Mouse (Mus musculus): Measurements from ENCODE around the gene Bves. TPM values are rescaled to one million over a fixed set of nuclear protein-coding genes. Genes with fewer than 3 reads are reported as not detected.

The Bves gene
- total and polyA plus RNA-seq, 3 experiments, result 0.05 TPM; not detected in 2

- Histone ChIP-seq H3K4me1 (ENCODE audit: insufficient read depth, low read depth, low read length) (0 out of 2 replicates have a peak, but pooled peaks cover 2% of the 10 kb centered on the region), H3K27me3 (ENCODE audit: insufficient read depth, low read length) (no peaks in the 10 kb centered on the region), H3K4me3 (ENCODE audit: low read depth, low read length) (no peak overlapping the region), H3K36me3 (replicated peaks) (peaks cover 17% of the 10 kb centered on the region), H3K9me3 (replicated peaks) (no peaks in the 10 kb centered on the region)
- TF ChIP-seq GATA1 (IDR thresholded peaks at IDR 0.05; ENCODE audit: borderline replicate concordance, low read length), result no peak
- TF ChIP-seq TAL1 (conservative IDR thresholded peaks at IDR 0.05; ENCODE audit: low read depth, low read length), result no peak
- no peak for TF ChIP-seq CTCF (IDR thresholded peaks at IDR 0.05; ENCODE audit: low read depth, low read length)
- TF ChIP-seq POLR2AphosphoS5 (IDR thresholded peaks at IDR 0.05; ENCODE audit: insufficient replicate concordance, low read depth, low read length), result no peak
- TF ChIP-seq GATA2 (IDR thresholded peaks at IDR 0.05; ENCODE audit: borderline replicate concordance, low read depth, low read length), result no peak
- DNase-seq (ENCODE audit: low spot score) (no peak), ATAC-seq (ENCODE audit: extremely low read depth, insufficient number of reproducible peaks, low FRiP score, poor library complexity, severe bottlenecking) (no peak)
Measured at GRCm38 (mm10) chr10:45382637-45382958, 47.0 kb downstream of the Bves start.

- no peak for ATAC-seq (ENCODE audit: extremely low read depth, insufficient number of reproducible peaks, low FRiP score, poor library complexity, severe bottlenecking)
- H3K4me3 ChIP-seq (ENCODE audit: low read depth, low read length), result no peak overlapping the region
- no peak for DNase-seq (ENCODE audit: low spot score)
- TF ChIP-seq GATA1 (IDR thresholded peaks at IDR 0.05; ENCODE audit: borderline replicate concordance, low read length) (no peak), TAL1 (conservative IDR thresholded peaks at IDR 0.05; ENCODE audit: low read depth, low read length) (no peak), GATA2 (IDR thresholded peaks at IDR 0.05; ENCODE audit: borderline replicate concordance, low read depth, low read length) (no peak), POLR2AphosphoS5 (IDR thresholded peaks at IDR 0.05; ENCODE audit: insufficient replicate concordance, low read depth, low read length) (no peak), CTCF (IDR thresholded peaks at IDR 0.05; ENCODE audit: low read depth, low read length) (no peak)
- no peaks in the 10 kb centered on the region for H3K27me3 ChIP-seq (ENCODE audit: insufficient read depth, low read length)
- peaks cover 10% of the 10 kb centered on the region for H3K36me3 ChIP-seq (replicated peaks)
- H3K4me1 ChIP-seq (ENCODE audit: insufficient read depth, low read depth, low read length), result peaks cover 11% of the 10 kb centered on the region
- no peaks in the 10 kb centered on the region for H3K9me3 ChIP-seq (replicated peaks)
Measured at GRCm38 (mm10) chr10:45398211-45398610, 62.6 kb downstream of the Bves start.

GRCm38 (mm10) chr10:45399702-45400243 is 64.2 kb downstream of the Bves start:
- Histone ChIP-seq H3K4me3 (ENCODE audit: low read depth, low read length) (peak overlapping the region; percentile 59; the same call in 1 of the 2 replicates), H3K36me3 (replicated peaks) (peaks cover 10% of the 10 kb centered on the region), H3K9me3 (replicated peaks) (no peaks in the 10 kb centered on the region), H3K4me1 (ENCODE audit: insufficient read depth, low read depth, low read length) (peaks cover 11% of the 10 kb centered on the region), H3K27me3 (ENCODE audit: insufficient read depth, low read length) (no peaks in the 10 kb centered on the region)
- TF ChIP-seq POLR2AphosphoS5 (IDR thresholded peaks at IDR 0.05; ENCODE audit: insufficient replicate concordance, low read depth, low read length), result no peak
- no peak for TF ChIP-seq GATA2 (IDR thresholded peaks at IDR 0.05; ENCODE audit: borderline replicate concordance, low read depth, low read length)
- no peak for TF ChIP-seq CTCF (IDR thresholded peaks at IDR 0.05; ENCODE audit: low read depth, low read length)
- no peak for TF ChIP-seq TAL1 (conservative IDR thresholded peaks at IDR 0.05; ENCODE audit: low read depth, low read length)
- no peak for TF ChIP-seq GATA1 (IDR thresholded peaks at IDR 0.05; ENCODE audit: borderline replicate concordance, low read length)
- DNase-seq (ENCODE audit: low spot score) (no peak), ATAC-seq (ENCODE audit: extremely low read depth, insufficient number of reproducible peaks, low FRiP score, poor library complexity, severe bottlenecking) (peak; percentile 79)

- H3K4me1 ChIP-seq (ENCODE audit: insufficient read depth, low read depth, low read length), result no peaks in the 10 kb centered on the region
- ATAC-seq (ENCODE audit: extremely low read depth, insufficient number of reproducible peaks, low FRiP score, poor library complexity, severe bottlenecking), result no peak
- no peak for DNase-seq (ENCODE audit: low spot score)
- no peaks in the 10 kb centered on the region for H3K27me3 ChIP-seq (ENCODE audit: insufficient read depth, low read length)
- TF ChIP-seq GATA2 (IDR thresholded peaks at IDR 0.05; ENCODE audit: borderline replicate concordance, low read depth, low read length), result no peak
- no peak for TF ChIP-seq CTCF (IDR thresholded peaks at IDR 0.05; ENCODE audit: low read depth, low read length)
- no peak for TF ChIP-seq GATA1 (IDR thresholded peaks at IDR 0.05; ENCODE audit: borderline replicate concordance, low read length)
- TF ChIP-seq POLR2AphosphoS5 (IDR thresholded peaks at IDR 0.05; ENCODE audit: insufficient replicate concordance, low read depth, low read length), result no peak
- no peak for TF ChIP-seq TAL1 (conservative IDR thresholded peaks at IDR 0.05; ENCODE audit: low read depth, low read length)
- H3K9me3 ChIP-seq (replicated peaks), result no peaks in the 10 kb centered on the region
- H3K4me3 ChIP-seq (ENCODE audit: low read depth, low read length), result no peak overlapping the region
- peaks cover 20% of the 10 kb centered on the region for H3K36me3 ChIP-seq (replicated peaks)
Measured at GRCm38 (mm10) chr10:45410624-45411341, 75.2 kb downstream of the Bves start.

GRCm38 (mm10) chr10:45411741-45412140 is 76.2 kb downstream of the Bves start:
- H3K4me3 ChIP-seq (ENCODE audit: low read depth, low read length), result no peak overlapping the region
- DNase-seq (ENCODE audit: low spot score) (no peak), ATAC-seq (ENCODE audit: extremely low read depth, insufficient number of reproducible peaks, low FRiP score, poor library complexity, severe bottlenecking) (no peak)
- H3K27me3 ChIP-seq (ENCODE audit: insufficient read depth, low read length), result no peaks in the 10 kb centered on the region
- peaks cover 20% of the 10 kb centered on the region for H3K36me3 ChIP-seq (replicated peaks)
- H3K4me1 ChIP-seq (ENCODE audit: insufficient read depth, low read depth, low read length), result no peaks in the 10 kb centered on the region
- TF ChIP-seq GATA2 (IDR thresholded peaks at IDR 0.05; ENCODE audit: borderline replicate concordance, low read depth, low read length), result no peak
- TF ChIP-seq CTCF (IDR thresholded peaks at IDR 0.05; ENCODE audit: low read depth, low read length), result no peak
- TF ChIP-seq GATA1 (IDR thresholded peaks at IDR 0.05; ENCODE audit: borderline replicate concordance, low read length), result no peak
- TF ChIP-seq POLR2AphosphoS5 (IDR thresholded peaks at IDR 0.05; ENCODE audit: insufficient replicate concordance, low read depth, low read length), result no peak
- TF ChIP-seq TAL1 (conservative IDR thresholded peaks at IDR 0.05; ENCODE audit: low read depth, low read length), result no peak
- no peaks in the 10 kb centered on the region for H3K9me3 ChIP-seq (replicated peaks)

- TF ChIP-seq GATA2 (IDR thresholded peaks at IDR 0.05; ENCODE audit: borderline replicate concordance, low read depth, low read length) (no peak), POLR2AphosphoS5 (IDR thresholded peaks at IDR 0.05; ENCODE audit: insufficient replicate concordance, low read depth, low read length) (no peak), GATA1 (IDR thresholded peaks at IDR 0.05; ENCODE audit: borderline replicate concordance, low read length) (no peak), TAL1 (conservative IDR thresholded peaks at IDR 0.05; ENCODE audit: low read depth, low read length) (no peak), CTCF (IDR thresholded peaks at IDR 0.05; ENCODE audit: low read depth, low read length) (no peak)
- ATAC-seq (ENCODE audit: extremely low read depth, insufficient number of reproducible peaks, low FRiP score, poor library complexity, severe bottlenecking) (no peak), DNase-seq (ENCODE audit: low spot score) (no peak)
- Histone ChIP-seq H3K9me3 (replicated peaks) (no peaks in the 10 kb centered on the region), H3K36me3 (replicated peaks) (peaks cover 20% of the 10 kb centered on the region), H3K4me3 (ENCODE audit: low read depth, low read length) (no peak overlapping the region), H3K4me1 (ENCODE audit: insufficient read depth, low read depth, low read length) (no peaks in the 10 kb centered on the region), H3K27me3 (ENCODE audit: insufficient read depth, low read length) (no peaks in the 10 kb centered on the region)
Measured at GRCm38 (mm10) chr10:45412144-45412543, 76.6 kb downstream of the Bves start.

Other genes with a start within 250 kb of the Bves start
- not detected in 2 replicates for gene Popdc3, start 157.7 kb upstream of the Bves start, total RNA-seq (2014; fragmentation: Nextera tagmentation)
- 0.12 TPM in 1 of 2 replicates, not detected in the other for gene Popdc3, start 157.7 kb upstream of the Bves start, total RNA-seq (2017)
- not detected in 2 replicates for gene Popdc3, start 157.7 kb upstream of the Bves start, polyA plus RNA-seq (2012)
- 17.5 and 18.1 TPM in 2 replicates for gene Lin28b, start 150.6 kb downstream of the Bves start, total RNA-seq (2014; fragmentation: Nextera tagmentation)
- 16.3 and 18.1 TPM in 2 replicates for gene Lin28b, start 150.6 kb downstream of the Bves start, total RNA-seq (2017)
- gene Lin28b, start 150.6 kb downstream of the Bves start, polyA plus RNA-seq (2012), result 1.8 and 1.9 TPM in 2 replicates
- gene Hace1, start 242.1 kb downstream of the Bves start, total RNA-seq (2014; fragmentation: Nextera tagmentation), result 19.4 and 38.3 TPM in 2 replicates
- gene Hace1, start 242.1 kb downstream of the Bves start, total RNA-seq (2017), result 24.6 and 25.5 TPM in 2 replicates
- gene Hace1, start 242.1 kb downstream of the Bves start, polyA plus RNA-seq (2012), result 2.0 TPM in 2 replicates

Data from G1E (cell line).